Mouse (Mus musculus): ENCODE results near the gene Hist1h4b. TPM values are rescaled to one million over a fixed set of nuclear protein-coding genes. Genes with fewer than 3 reads are reported as not detected.
A peak's percentile ranks its signal among the peaks of the same experiment; 100 is the strongest.
"Not testable (repeated sequence)": the region's sequence is repeated elsewhere in the genome, so short reads cannot be mapped to it uniquely, and the experiment has no call there.

The Hist1h4b gene
- polyA plus RNA-seq, 1 experiment from 2014 or later, result 4.6 TPM

DNA sequence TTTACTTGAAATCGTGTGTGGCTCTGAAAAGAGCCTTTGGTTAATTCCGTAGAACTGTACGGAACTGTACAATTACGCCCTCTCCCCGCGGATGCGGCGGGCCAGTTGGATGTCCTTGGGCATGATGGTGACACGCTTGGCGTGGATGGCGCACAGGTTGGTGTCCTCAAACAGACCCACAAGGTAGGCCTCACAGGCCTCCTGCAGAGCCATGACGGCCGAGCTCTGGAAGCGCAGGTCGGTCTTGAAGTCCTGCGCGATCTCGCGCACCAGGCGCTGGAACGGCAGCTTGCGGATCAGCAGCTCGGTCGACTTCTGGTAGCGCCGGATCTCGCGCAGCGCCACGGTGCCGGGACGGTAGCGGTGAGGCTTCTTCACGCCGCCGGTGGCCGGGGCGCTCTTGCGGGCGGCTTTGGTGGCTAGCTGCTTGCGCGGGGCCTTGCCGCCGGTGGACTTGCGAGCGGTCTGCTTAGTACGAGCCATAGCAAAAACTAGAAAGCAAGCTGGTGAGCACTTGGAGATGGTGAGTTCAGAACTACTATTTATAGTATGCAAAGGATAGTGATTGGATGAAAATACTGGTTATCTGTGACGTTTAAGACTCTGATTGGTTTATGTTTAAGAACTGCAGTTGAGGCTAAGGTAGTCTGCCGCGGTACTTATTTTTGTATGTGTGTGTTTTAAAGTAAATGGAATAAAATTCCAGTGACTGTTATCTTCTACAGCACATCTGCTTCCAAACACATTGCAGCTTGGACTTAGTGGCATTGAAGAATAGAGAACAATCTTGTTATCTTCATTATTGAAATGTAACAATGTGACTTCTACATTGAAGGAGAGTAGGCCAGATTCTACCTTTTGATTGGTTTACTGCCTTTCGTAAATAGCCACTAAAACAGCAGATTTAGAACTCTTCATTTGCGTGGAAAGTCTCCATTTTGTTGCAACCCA, 5.3 kb downstream of the Hist1h4b start, which contains the start of gene Hist1h3a:
Hist1h3a (minus strand) TSS at position 516 of the 951 bp plus-strand sequence.
- not testable (repeated sequence) for H3K36me3 ChIP-seq (ENCODE audit: insufficient read depth, low read length); H3K27me3 ChIP-seq (ENCODE audit: insufficient read depth, low read length); H3K9me3 ChIP-seq (ENCODE audit: low read length)
- peak within 1 kb of the TSS; percentile 68 for H3K9ac ChIP-seq (replicated peaks; ENCODE audit: low read length)
- H3K27ac ChIP-seq (ENCODE audit: low read length), result peak within 1 kb of the TSS; percentile 99
- H3K4me1 ChIP-seq (ENCODE audit: insufficient read depth, low read length), result peaks cover 31% of the 10 kb centered on the region
- peak within 1 kb of the TSS; percentile 70 for H3K4me3 ChIP-seq (ENCODE audit: low read length)
- under 1% methylated on average over 28 of the region's 52 CpGs for WGBS
- peak within 1 kb of the TSS; percentile 90 for H3K4me2 ChIP-seq (replicated peaks; ENCODE audit: low read depth, low read length)
- ATAC-seq (ENCODE audit: low FRiP score, low TSS enrichment), result peak; percentile 64

DNA sequence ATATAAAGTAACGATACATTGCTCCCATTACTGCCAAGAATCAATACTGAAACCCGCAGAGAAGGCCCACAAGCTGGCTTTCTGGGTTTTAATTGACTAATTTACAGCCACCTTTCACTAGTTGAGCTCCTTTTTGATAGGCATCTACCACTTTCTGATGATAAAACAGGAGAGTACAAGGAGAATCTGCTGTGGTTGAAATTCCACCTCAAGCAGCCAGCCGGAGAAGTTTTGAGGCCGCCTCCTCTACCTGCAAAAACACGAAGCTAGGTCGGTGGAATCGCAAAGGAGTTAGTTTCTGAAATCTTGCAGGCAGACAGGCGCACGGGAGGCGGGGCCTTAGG, 6.4 kb downstream of the Hist1h4b start:
- ATAC-seq (ENCODE audit: low FRiP score, low TSS enrichment), result no peak
- Histone ChIP-seq H3K27ac (ENCODE audit: low read length) (peak overlapping the region; percentile 99), H3K4me3 (ENCODE audit: low read length) (peak overlapping the region; percentile 70), H3K9ac (replicated peaks; ENCODE audit: low read length) (peak overlapping the region; percentile 68), H3K4me2 (replicated peaks; ENCODE audit: low read depth, low read length) (peak overlapping the region; percentile 90), H3K4me1 (ENCODE audit: insufficient read depth, low read length) (peaks cover 24% of the 10 kb centered on the region), H3K36me3 (ENCODE audit: insufficient read depth, low read length) (no peaks in the 10 kb centered on the region), H3K9me3 (ENCODE audit: low read length) (no peaks in the 10 kb centered on the region), H3K27me3 (ENCODE audit: insufficient read depth, low read length) (no peaks in the 10 kb centered on the region)
- WGBS, result under 1% methylated on average over 10 of the region's 10 CpGs

DNA sequence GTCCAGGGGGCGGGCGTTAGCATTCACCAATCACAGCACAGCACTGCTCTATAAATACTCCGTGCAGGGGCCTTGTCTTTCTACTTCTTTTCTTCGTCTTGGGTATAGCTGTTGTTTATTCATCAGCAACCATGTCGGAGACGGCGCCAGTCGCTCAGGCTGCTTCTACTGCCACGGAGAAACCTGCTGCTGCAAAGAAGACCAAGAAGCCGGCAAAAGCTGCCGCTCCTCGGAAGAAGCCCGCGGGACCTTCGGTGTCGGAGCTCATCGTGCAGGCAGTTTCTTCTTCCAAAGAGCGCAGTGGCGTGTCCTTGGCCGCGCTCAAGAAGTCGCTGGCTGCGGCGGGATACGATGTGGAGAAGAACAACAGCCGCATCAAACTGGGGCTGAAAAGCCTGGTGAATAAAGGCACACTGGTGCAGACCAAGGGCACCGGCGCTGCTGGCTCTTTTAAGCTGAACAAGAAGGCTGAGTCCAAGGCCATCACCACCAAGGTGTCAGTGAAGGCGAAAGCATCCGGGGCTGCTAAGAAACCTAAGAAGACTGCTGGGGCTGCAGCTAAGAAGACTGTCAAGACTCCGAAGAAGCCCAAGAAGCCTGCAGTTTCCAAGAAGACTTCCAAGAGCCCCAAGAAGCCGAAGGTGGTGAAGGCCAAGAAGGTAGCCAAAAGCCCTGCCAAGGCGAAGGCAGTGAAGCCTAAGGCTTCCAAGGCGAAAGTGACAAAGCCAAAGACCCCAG, 6.9 kb downstream of the Hist1h4b start, which contains the start of gene Hist1h1a:
Hist1h1a (plus strand) TSS at position 81 of the 738 bp plus-strand sequence.
- Histone ChIP-seq H3K36me3 (ENCODE audit: insufficient read depth, low read length) (no peaks in the 10 kb centered on the region), H3K4me2 (replicated peaks; ENCODE audit: low read depth, low read length) (peak within 1 kb of the TSS; percentile 90), H3K9me3 (ENCODE audit: low read length) (no peaks in the 10 kb centered on the region), H3K27ac (ENCODE audit: low read length) (peak within 1 kb of the TSS; percentile 99), H3K4me3 (ENCODE audit: low read length) (peak within 1 kb of the TSS; percentile 70), H3K4me1 (ENCODE audit: insufficient read depth, low read length) (peaks cover 24% of the 10 kb centered on the region), H3K27me3 (ENCODE audit: insufficient read depth, low read length) (no peaks in the 10 kb centered on the region), H3K9ac (replicated peaks; ENCODE audit: low read length) (peak within 1 kb of the TSS; percentile 83)
- ATAC-seq (ENCODE audit: low FRiP score, low TSS enrichment), result peak; percentile 79
- 2% methylated on average over 34 of the region's 34 CpGs for WGBS

DNA sequence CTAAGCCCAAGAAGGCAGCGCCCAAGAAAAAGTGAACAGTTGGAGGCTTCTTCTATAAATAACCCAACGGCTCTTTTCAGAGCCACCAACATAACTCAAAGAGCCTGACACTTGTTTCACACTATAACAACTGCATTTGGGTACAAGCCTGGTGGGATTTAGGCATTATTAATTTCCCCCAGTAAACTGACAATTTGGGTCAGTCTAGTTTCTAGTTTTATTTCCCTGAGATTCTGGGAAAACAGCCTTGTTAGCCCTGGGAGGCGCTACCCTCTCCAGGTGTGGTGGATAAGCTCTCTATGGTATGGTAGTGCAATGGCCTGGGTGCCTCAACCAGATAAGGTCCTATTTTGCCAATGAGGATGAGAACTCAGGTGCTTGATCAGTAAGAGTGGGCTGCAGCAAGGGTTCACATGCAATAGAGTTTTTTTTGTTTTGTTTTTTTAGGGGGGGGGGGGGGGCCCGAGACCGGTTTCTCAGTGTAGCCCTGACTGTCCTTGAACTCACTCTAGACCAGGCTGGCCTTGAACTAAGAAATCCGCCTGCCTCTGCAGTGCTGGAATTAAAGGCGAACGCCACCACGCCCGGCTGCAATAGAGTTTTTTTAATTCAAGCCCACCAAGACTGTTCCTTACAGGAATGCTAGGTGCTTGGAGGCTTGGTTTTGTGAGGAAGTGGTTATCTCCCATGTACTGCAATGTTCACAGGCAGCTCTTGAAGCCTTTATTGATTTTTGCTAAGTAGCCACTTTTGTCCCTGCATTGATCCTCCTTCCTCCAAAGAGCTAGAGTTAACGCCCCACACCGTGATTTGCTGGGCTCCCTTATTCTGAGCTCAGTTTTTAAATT, 7.7 kb downstream of the Hist1h4b start:
- peak overlapping the region; percentile 99 for H3K27ac ChIP-seq (ENCODE audit: low read length)
- 42% methylated on average over 12 of the region's 12 CpGs for WGBS
- peaks cover 24% of the 10 kb centered on the region for H3K4me1 ChIP-seq (ENCODE audit: insufficient read depth, low read length)
- H3K27me3 ChIP-seq (ENCODE audit: insufficient read depth, low read length), result no peaks in the 10 kb centered on the region
- H3K9ac ChIP-seq (replicated peaks; ENCODE audit: low read length), result peak overlapping the region; percentile 83
- no peaks in the 10 kb centered on the region for H3K9me3 ChIP-seq (ENCODE audit: low read length)
- peak overlapping the region; percentile 90 for H3K4me2 ChIP-seq (replicated peaks; ENCODE audit: low read depth, low read length)
- H3K4me3 ChIP-seq (ENCODE audit: low read length), result peak overlapping the region; percentile 70
- ATAC-seq (ENCODE audit: low FRiP score, low TSS enrichment), result no peak
- H3K36me3 ChIP-seq (ENCODE audit: insufficient read depth, low read length), result no peaks in the 10 kb centered on the region

DNA sequence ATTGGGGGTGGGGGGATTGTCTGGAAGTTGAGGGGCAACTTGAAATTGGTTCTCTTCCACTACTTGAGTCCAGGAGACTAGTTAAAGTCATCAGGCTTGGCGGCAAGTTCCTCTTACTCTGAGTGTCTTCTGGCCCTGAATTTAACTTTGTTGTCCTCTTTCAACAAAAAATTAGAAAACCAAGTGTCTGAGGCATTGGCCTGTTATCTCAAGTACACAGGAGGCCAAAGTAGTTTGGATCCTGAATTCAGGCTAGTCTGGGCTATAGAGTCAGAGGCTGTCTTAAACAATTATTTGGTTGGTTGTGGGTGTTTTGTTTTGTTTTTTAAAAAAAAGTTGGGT, 8.3 kb downstream of the Hist1h4b start:
- 0 out of 2 replicates have a peak overlapping the region, but pooled peaks have one; percentile 90 for H3K4me2 ChIP-seq (replicated peaks; ENCODE audit: low read depth, low read length)
- ATAC-seq (ENCODE audit: low FRiP score, low TSS enrichment), result no peak
- no peaks in the 10 kb centered on the region for H3K9me3 ChIP-seq (ENCODE audit: low read length)
- H3K4me1 ChIP-seq (ENCODE audit: insufficient read depth, low read length), result peaks cover 20% of the 10 kb centered on the region
- H3K27me3 ChIP-seq (ENCODE audit: insufficient read depth, low read length), result no peaks in the 10 kb centered on the region
- 64% methylated on average over 1 of the region's 1 CpGs for WGBS
- no peak overlapping the region for H3K4me3 ChIP-seq (ENCODE audit: low read length)
- no peak overlapping the region for H3K9ac ChIP-seq (replicated peaks; ENCODE audit: low read length)
- H3K27ac ChIP-seq (ENCODE audit: low read length), result no peak overlapping the region
- H3K36me3 ChIP-seq (ENCODE audit: insufficient read depth, low read length), result no peaks in the 10 kb centered on the region

DNA sequence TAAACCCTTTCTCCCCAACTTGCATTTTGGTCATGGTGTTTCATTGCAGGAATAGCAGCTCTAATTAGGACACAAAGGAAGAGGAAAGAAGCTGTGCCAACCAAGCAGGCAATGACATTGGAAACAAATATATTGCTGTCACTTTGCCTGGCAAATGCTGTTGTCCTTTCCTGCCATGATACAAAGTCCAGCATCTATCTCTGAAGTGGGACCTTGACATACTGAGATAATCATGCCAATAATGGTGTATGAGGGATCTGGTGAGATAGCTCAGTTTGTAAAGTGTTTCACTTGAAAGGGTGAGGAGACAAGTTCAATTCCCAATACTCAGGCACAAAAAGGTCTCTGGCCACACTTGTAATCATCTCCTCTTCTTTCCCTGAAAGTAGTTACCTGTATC, 10.0 kb downstream of the Hist1h4b start:
- Histone ChIP-seq H3K27ac (ENCODE audit: low read length) (no peak overlapping the region), H3K27me3 (ENCODE audit: insufficient read depth, low read length) (no peaks in the 10 kb centered on the region), H3K9me3 (ENCODE audit: low read length) (no peaks in the 10 kb centered on the region), H3K36me3 (ENCODE audit: insufficient read depth, low read length) (no peaks in the 10 kb centered on the region), H3K4me2 (replicated peaks; ENCODE audit: low read depth, low read length) (no peak overlapping the region), H3K4me1 (ENCODE audit: insufficient read depth, low read length) (peaks cover 16% of the 10 kb centered on the region), H3K4me3 (ENCODE audit: low read length) (no peak overlapping the region), H3K9ac (replicated peaks; ENCODE audit: low read length) (no peak overlapping the region)
- no peak for ATAC-seq (ENCODE audit: low FRiP score, low TSS enrichment)

DNA sequence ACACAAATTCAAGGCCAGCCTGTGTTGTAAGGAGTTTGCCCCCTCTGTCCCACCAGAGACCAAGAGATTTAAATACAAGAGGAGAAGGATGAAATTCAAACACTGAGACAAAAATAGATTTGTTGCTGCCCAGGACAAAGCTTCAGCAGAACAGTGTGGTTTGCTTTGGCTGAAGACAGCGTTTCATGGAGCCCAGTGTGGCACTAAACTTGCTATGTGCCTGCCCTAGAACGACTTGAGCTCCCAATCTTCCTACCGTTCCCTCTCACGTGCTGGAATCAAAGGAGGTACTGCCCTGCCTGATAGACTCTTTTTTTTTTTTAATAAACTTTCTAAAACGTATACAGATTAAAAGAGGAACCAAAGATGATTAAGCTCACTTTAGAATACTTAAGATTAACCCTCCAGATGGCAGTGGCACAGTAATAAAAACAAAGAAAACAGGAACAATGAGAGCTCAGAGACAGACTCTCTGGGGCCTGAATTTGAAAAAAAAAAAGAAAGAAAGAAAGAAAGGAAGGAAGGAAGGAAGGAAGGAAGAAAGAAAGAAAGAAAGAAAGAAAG, 12.1 kb downstream of the Hist1h4b start:
- Histone ChIP-seq H3K4me1 (ENCODE audit: insufficient read depth, low read length) (peaks cover 7% of the 10 kb centered on the region), H3K27ac (ENCODE audit: low read length) (no peak overlapping the region), H3K4me3 (ENCODE audit: low read length) (no peak overlapping the region), H3K9me3 (ENCODE audit: low read length) (no peaks in the 10 kb centered on the region), H3K27me3 (ENCODE audit: insufficient read depth, low read length) (no peaks in the 10 kb centered on the region), H3K4me2 (replicated peaks; ENCODE audit: low read depth, low read length) (no peak overlapping the region), H3K36me3 (ENCODE audit: insufficient read depth, low read length) (no peaks in the 10 kb centered on the region), H3K9ac (replicated peaks; ENCODE audit: low read length) (no peak overlapping the region)
- WGBS, result 58% methylated on average over 5 of the region's 5 CpGs
- ATAC-seq (ENCODE audit: low FRiP score, low TSS enrichment), result no peak

DNA sequence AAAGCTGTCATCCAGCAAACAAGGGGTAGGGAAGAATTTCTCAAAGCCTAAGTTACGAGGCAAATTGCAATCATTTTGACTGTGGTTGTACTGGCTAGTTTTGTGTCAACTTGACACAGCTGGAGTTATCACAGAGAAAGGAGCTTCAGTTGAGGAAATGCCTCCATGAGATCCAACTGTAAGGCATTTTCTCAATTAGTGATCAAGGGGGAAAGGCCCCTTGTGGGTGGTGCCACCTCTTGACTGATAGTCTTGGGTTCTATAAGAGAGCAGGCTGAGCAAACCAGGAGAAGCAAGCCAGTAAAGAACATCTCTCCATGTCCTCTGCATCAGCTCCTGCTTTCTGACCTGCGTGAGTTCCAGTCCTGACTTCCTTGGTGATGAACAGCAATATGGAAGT, 12.8 kb downstream of the Hist1h4b start, which contains the start of gene Trim38:
Trim38 (plus strand) TSS at position 301 of the 400 bp plus-strand sequence.
- not testable (repeated sequence) for H3K27ac ChIP-seq (ENCODE audit: low read length); H3K9me3 ChIP-seq (ENCODE audit: low read length); H3K36me3 ChIP-seq (ENCODE audit: insufficient read depth, low read length); H3K4me3 ChIP-seq (ENCODE audit: low read length); H3K9ac ChIP-seq (replicated peaks; ENCODE audit: low read length); H3K4me1 ChIP-seq (ENCODE audit: insufficient read depth, low read length); ATAC-seq (ENCODE audit: low FRiP score, low TSS enrichment); H3K4me2 ChIP-seq (replicated peaks; ENCODE audit: low read depth, low read length); H3K27me3 ChIP-seq (ENCODE audit: insufficient read depth, low read length)
- WGBS, result 88% methylated on average over 2 of the region's 2 CpGs

Data from kidney, embryonic 16.5 days (tissue).